In the genomic region with DNA sequence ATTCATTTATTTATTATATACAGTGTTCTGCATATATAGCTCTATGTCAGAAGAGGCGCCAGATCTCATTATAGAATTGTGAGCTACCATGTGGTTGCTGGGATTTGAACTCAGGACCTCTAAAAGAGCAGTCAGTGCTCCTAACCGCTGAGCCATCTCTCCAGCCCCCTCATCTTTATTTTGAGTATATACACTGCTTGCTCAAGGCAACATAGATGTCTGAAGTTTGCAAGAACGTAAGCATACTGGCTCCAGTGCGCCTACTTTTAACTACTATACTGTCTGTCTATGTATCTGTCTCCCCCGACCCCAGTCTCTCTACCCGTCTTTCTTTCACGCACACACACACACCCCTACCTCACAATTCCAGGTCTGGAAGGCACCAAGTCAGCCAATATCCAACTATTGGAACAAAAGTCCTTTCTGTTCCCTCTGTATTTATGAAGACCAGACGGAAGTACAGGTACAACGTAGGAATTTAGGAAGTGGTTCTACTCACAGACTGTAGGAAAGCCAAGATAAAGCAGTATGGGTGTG, we compare ENCODE assay signal across 8 mouse cellular contexts. TPM values are rescaled to one million over a fixed set of nuclear protein-coding genes. Genes with fewer than 3 reads are reported as not detected.
DNase-seq lines count a peak whose midpoint lies in the region; ATAC-seq and TF ChIP-seq lines count a peak whose summit lies in the region.

No protein-coding gene starts in this region.

- TF ChIP-seq POLR2A in kidney, adult 2 months (IDR thresholded peaks at IDR 0.05; ENCODE audit: low read depth, low read length), result no peak
- no peak for TF ChIP-seq POLR2A in embryonic fibroblast, embryonic 13.5 days (IDR thresholded peaks at IDR 0.05; ENCODE audit: low read depth, low read length)
- TF ChIP-seq POLR2A in myocyte (IDR thresholded peaks at IDR 0.05; ENCODE audit: insufficient read length, low read depth), result no peak

- H3ac ChIP-seq in myocyte (ENCODE audit: control insufficient read depth, insufficient read length), result peak overlapping the region; percentile 83

- TF ChIP-seq CTCF in kidney, postnatal 0 days (IDR thresholded peaks at IDR 0.05; ENCODE audit: low read depth), result no peak
- no peak for TF ChIP-seq CTCF in kidney, adult 2 months (conservative IDR thresholded peaks at IDR 0.05; ENCODE audit: insufficient read depth, insufficient read length, low read depth, low read length)
- no peak for TF ChIP-seq CTCF in embryonic fibroblast, embryonic 13.5 days (IDR thresholded peaks at IDR 0.05; ENCODE audit: borderline replicate concordance, insufficient read depth, low read length)

- 60% methylated on average over 9 of the region's 9 CpGs for WGBS in kidney, postnatal 0 days
- 56% methylated on average over 9 of the region's 9 CpGs for WGBS in kidney, adult 2 months
- WGBS in intestine, embryonic 16.5 days, result 55% methylated on average over 9 of the region's 9 CpGs

- H3K9me3 ChIP-seq in kidney, postnatal 0 days (replicated peaks; ENCODE audit: low read length), result no peaks in the 10 kb centered on the region
- no peaks in the 10 kb centered on the region for H3K9me3 ChIP-seq in intestine, embryonic 16.5 days (ENCODE audit: control insufficient read depth, low read length)

- peaks cover 6% of the 10 kb centered on the region; the same call in 1 of the 2 replicates for H3K4me1 ChIP-seq in kidney, postnatal 0 days (replicated peaks; ENCODE audit: insufficient read depth, low read length)
- H3K4me1 ChIP-seq in kidney, adult 2 months (ENCODE audit: control insufficient read depth, insufficient read depth, low read length), result peaks cover 5% of the 10 kb centered on the region; the same call in 1 of the 2 replicates
- H3K4me1 ChIP-seq in embryonic fibroblast, embryonic 13.5 days (ENCODE audit: control insufficient read depth, insufficient read depth, low read length), result no peaks in the 10 kb centered on the region
- H3K4me1 ChIP-seq in intestine, embryonic 16.5 days (ENCODE audit: control insufficient read depth, insufficient read depth, low read length), result peaks cover 7% of the 10 kb centered on the region

- no peak overlapping the region for H3K9ac ChIP-seq in kidney, postnatal 0 days (ENCODE audit: low read depth, low read length)
- no peak overlapping the region for H3K9ac ChIP-seq in intestine, embryonic 16.5 days (ENCODE audit: low read depth, low read length)

- H3K79me2 ChIP-seq in myocyte (ENCODE audit: control insufficient read depth, insufficient read depth), result peaks cover 33% of the 10 kb centered on the region

- H3K27me3 ChIP-seq in kidney, postnatal 0 days (ENCODE audit: insufficient read depth, low read length), result no peaks in the 10 kb centered on the region
- H3K27me3 ChIP-seq in kidney, adult 2 months (replicated peaks; ENCODE audit: control insufficient read depth, insufficient read depth, low read length), result no peaks in the 10 kb centered on the region
- H3K27me3 ChIP-seq in intestine, embryonic 16.5 days (replicated peaks; ENCODE audit: control insufficient read depth, insufficient read depth, low read length), result no peaks in the 10 kb centered on the region
- no peaks in the 10 kb centered on the region for H3K27me3 ChIP-seq in myocyte (ENCODE audit: control insufficient read depth, insufficient read depth, insufficient read length)

- peaks cover 14% of the 10 kb centered on the region; the same call in 1 of the 2 replicates for H3K36me3 ChIP-seq in kidney, postnatal 0 days (ENCODE audit: insufficient read depth, low read length)
- H3K36me3 ChIP-seq in kidney, adult 2 months (ENCODE audit: control insufficient read depth, insufficient read depth, low read length), result no peaks in the 10 kb centered on the region; the same call in 1 of the 2 replicates
- H3K36me3 ChIP-seq in intestine, embryonic 16.5 days (ENCODE audit: control insufficient read depth, insufficient read depth, low read length), result peaks cover 3% of the 10 kb centered on the region; the same call in 1 of the 2 replicates
- peaks cover 21% of the 10 kb centered on the region for H3K36me3 ChIP-seq in myocyte (ENCODE audit: control insufficient read depth, insufficient read depth)

- H3K27ac ChIP-seq in kidney, postnatal 0 days, result no peak overlapping the region
- no peak overlapping the region for H3K27ac ChIP-seq in kidney, adult 2 months (ENCODE audit: insufficient read depth, low read depth, low read length)
- H3K27ac ChIP-seq in embryonic fibroblast, embryonic 13.5 days (ENCODE audit: insufficient read depth, low read length), result no peak overlapping the region
- H3K27ac ChIP-seq in intestine, embryonic 16.5 days (ENCODE audit: low read length), result no peak overlapping the region

- peak overlapping the region; percentile 88 for H3K4me3 ChIP-seq in kidney, postnatal 0 days (replicated peaks; ENCODE audit: low read depth, low read length)
- H3K4me3 ChIP-seq in kidney, adult 2 months (ENCODE audit: insufficient read depth, low read depth, low read length), result no peak overlapping the region
- H3K4me3 ChIP-seq in embryonic fibroblast, embryonic 13.5 days (ENCODE audit: insufficient read depth, low read length), result peak overlapping the region; percentile 19; the same call in 1 of the 2 replicates
- H3K4me3 ChIP-seq in intestine, embryonic 16.5 days (ENCODE audit: low read length), result no peak overlapping the region
- H3K4me3 ChIP-seq in myocyte, result peak overlapping the region; percentile 78

- no peak for DNase-seq in kidney, postnatal 0 days (ENCODE audit: low spot score)
- DNase-seq in kidney, adult 2 months, result no peak
- no peak for DNase-seq in thymus, postnatal 36 days
- no peak for DNase-seq in urinary bladder, postnatal 4 days (ENCODE audit: low spot score in 2 of 2)
- no peak for DNase-seq in thymus, postnatal 14 days

- no peak for ATAC-seq in kidney, postnatal 0 days (replicated peaks; ENCODE audit: low FRiP score, low read depth)
- no peak for ATAC-seq in intestine, embryonic 16.5 days

- peak overlapping the region; percentile 79 for H3K4me2 ChIP-seq in kidney, postnatal 0 days (ENCODE audit: low read length)
- peak overlapping the region; percentile 14; the same call in 1 of the 2 replicates for H3K4me2 ChIP-seq in intestine, embryonic 16.5 days (ENCODE audit: low read depth, low read length)
- H3K4me2 ChIP-seq in myocyte (ENCODE audit: low read depth), result peak overlapping the region; percentile 77

TF ChIP-seq in myocyte, 11 proteins besides CTCF, POLR2A, EP300 and RAD21:
- TF ChIP-seq E2F4 (IDR thresholded peaks at IDR 0.05; ENCODE audit: insufficient read depth), result no peak
- TF ChIP-seq USF1 (IDR thresholded peaks at IDR 0.05; ENCODE audit: low read depth), result no peak
- TF ChIP-seq MAX (IDR thresholded peaks at IDR 0.05; ENCODE audit: low read depth), result no peak
- TF ChIP-seq REST (IDR thresholded peaks at IDR 0.05; ENCODE audit: insufficient read depth, insufficient read length), result no peak
- TF ChIP-seq MYOD1 (IDR thresholded peaks at IDR 0.05; ENCODE audit: control insufficient read depth in 1 of 3, insufficient read length in 2 of 3, low read depth in 2 of 3), result no peak
- TF ChIP-seq CEBPB (IDR thresholded peaks at IDR 0.05; ENCODE audit: insufficient read depth, poor library complexity, severe bottlenecking), result no peak
- TF ChIP-seq POLR2AphosphoS2 (IDR thresholded peaks at IDR 0.05; ENCODE audit: insufficient read length, low read depth), result no peak
- TF ChIP-seq TCF12 (IDR thresholded peaks at IDR 0.05; ENCODE audit: insufficient read depth, poor library complexity, severe bottlenecking), result no peak
- no peak for TF ChIP-seq MYOG (IDR thresholded peaks at IDR 0.05; ENCODE audit: control insufficient read depth in 1 of 3, insufficient read depth in 1 of 3, insufficient read length in 2 of 3, low read depth in 2 of 3)
- no peak for TF ChIP-seq TCF3 (IDR thresholded peaks at IDR 0.05; ENCODE audit: insufficient read length, low read depth)

RNA-seq across cellular contexts. Expression of gene Nkapd1, which starts 0.6 kb away (rescaled TPM):
- 25.7 and 26.0 TPM in 2 replicates for polyA plus RNA-seq in kidney, postnatal 0 days (2015; fragmentation: Nextera tagmentation; extraction: Ambion mirVana)
- polyA plus RNA-seq in kidney, adult 2 months (2012; rRNA removed), result 4.1 and 5.1 TPM in 2 replicates
- polyA plus RNA-seq in embryonic fibroblast, embryonic 13.5 days (2011; ENCODE audit: insufficient read length, low read depth, missing spikeins), result 18.0 and 24.7 TPM in 2 replicates
- polyA plus RNA-seq in intestine, embryonic 16.5 days (2015; fragmentation: Nextera tagmentation; extraction: Ambion mirVana), result 13.8 and 17.1 TPM in 2 replicates
- 4.8 TPM for polyA plus RNA-seq in myocyte (2012; fragmentation: generic; extraction: Trizol)

RNA-seq across cellular contexts. Expression of gene Pih1d2, which starts 0.7 kb away (rescaled TPM):
- polyA plus RNA-seq in kidney, postnatal 0 days (2015; fragmentation: Nextera tagmentation; extraction: Ambion mirVana), result 5.7 and 7.1 TPM in 2 replicates
- polyA plus RNA-seq in kidney, adult 2 months (2012; rRNA removed), result 2.1 and 2.7 TPM in 2 replicates
- polyA plus RNA-seq in embryonic fibroblast, embryonic 13.5 days (2011; ENCODE audit: insufficient read length, low read depth, missing spikeins), result 1.4 and 1.5 TPM in 2 replicates
- polyA plus RNA-seq in intestine, embryonic 16.5 days (2015; fragmentation: Nextera tagmentation; extraction: Ambion mirVana), result 2.2 and 2.4 TPM in 2 replicates
- polyA plus RNA-seq in myocyte (2012; fragmentation: generic; extraction: Trizol), result 2.2 TPM

RNA-seq across cellular contexts. Expression of gene Timm8b, which starts 14.2 kb away (rescaled TPM):
- 406 and 483 TPM in 2 replicates for polyA plus RNA-seq in kidney, postnatal 0 days (2015; fragmentation: Nextera tagmentation; extraction: Ambion mirVana)
- polyA plus RNA-seq in kidney, adult 2 months (2012; rRNA removed), result 292 and 335 TPM in 2 replicates
- 107 and 113 TPM in 2 replicates for polyA plus RNA-seq in embryonic fibroblast, embryonic 13.5 days (2011; ENCODE audit: insufficient read length, low read depth, missing spikeins)
- 296 and 314 TPM in 2 replicates for polyA plus RNA-seq in intestine, embryonic 16.5 days (2015; fragmentation: Nextera tagmentation; extraction: Ambion mirVana)
- polyA plus RNA-seq in myocyte (2012; fragmentation: generic; extraction: Trizol), result 184 TPM

RNA-seq across cellular contexts. Expression of gene Sdhd, which starts 14.2 kb away (rescaled TPM):
- 599 and 602 TPM in 2 replicates for polyA plus RNA-seq in kidney, postnatal 0 days (2015; fragmentation: Nextera tagmentation; extraction: Ambion mirVana)
- 541 and 551 TPM in 2 replicates for polyA plus RNA-seq in kidney, adult 2 months (2012; rRNA removed)
- 109 TPM in 2 replicates for polyA plus RNA-seq in embryonic fibroblast, embryonic 13.5 days (2011; ENCODE audit: insufficient read length, low read depth, missing spikeins)
- 686 and 728 TPM in 2 replicates for polyA plus RNA-seq in intestine, embryonic 16.5 days (2015; fragmentation: Nextera tagmentation; extraction: Ambion mirVana)
- 210 TPM for polyA plus RNA-seq in myocyte (2012; fragmentation: generic; extraction: Trizol)

RNA-seq across cellular contexts. Expression of gene Dlat, which starts 41.7 kb away (rescaled TPM):
- 84.6 and 86.5 TPM in 2 replicates for polyA plus RNA-seq in kidney, postnatal 0 days (2015; fragmentation: Nextera tagmentation; extraction: Ambion mirVana)
- 60.8 and 70.8 TPM in 2 replicates for polyA plus RNA-seq in kidney, adult 2 months (2012; rRNA removed)
- 46.2 and 50.0 TPM in 2 replicates for polyA plus RNA-seq in embryonic fibroblast, embryonic 13.5 days (2011; ENCODE audit: insufficient read length, low read depth, missing spikeins)
- polyA plus RNA-seq in intestine, embryonic 16.5 days (2015; fragmentation: Nextera tagmentation; extraction: Ambion mirVana), result 61.0 and 63.7 TPM in 2 replicates
- 64.6 TPM for polyA plus RNA-seq in myocyte (2012; fragmentation: generic; extraction: Trizol)

Comparison
In these comparisons a context has a peak if more than half of its experiments do, and no peak if none do; other contexts are left out.
1. H3K4me3 ChIP-seq: peak in kidney, postnatal 0 days (single experiment), embryonic fibroblast, embryonic 13.5 days (single experiment) and myocyte (single experiment); none in kidney, adult 2 months (single experiment) and intestine, embryonic 16.5 days (single experiment).
2. H3K4me2 ChIP-seq: peak in every context shown above with its lines; median percentile 79 in kidney, postnatal 0 days; 77 in myocyte; 14 in intestine, embryonic 16.5 days.